ENCODE assay signal across 21 mouse cellular contexts in genomic region chr2:49886209-49886608, GRCm38 (mm10).
DNase-seq lines count a peak whose midpoint lies in the region; ATAC-seq and TF ChIP-seq lines count a peak whose summit lies in the region.
"Had no signal": no experiment of that assay in that cellular context is flagged by ENCODE, and none has a peak within 500 bp of the region (broad histone marks: within the 10 kb centered on the region; RNA-seq: fewer than 3 reads in every experiment).

No protein-coding gene starts in this region.

- no peak overlapping the region for H3ac ChIP-seq in myocyte (ENCODE audit: control insufficient read depth, insufficient read length)

- ATAC-seq in forebrain, embryonic 15.5 days (replicated peaks): no peak
- no peak for ATAC-seq in forebrain, embryonic 14.5 days
- ATAC-seq in granulocyte monocyte progenitor cell, adult 5-6 weeks (replicated peaks; ENCODE audit: poor library complexity, severe bottlenecking): peak; percentile 69
- ATAC-seq: forebrain, embryonic 16.5 days had no signal

- H3K9me3 ChIP-seq in forebrain, embryonic 15.5 days: no peaks in the 10 kb centered on the region
- no peaks in the 10 kb centered on the region for H3K9me3 ChIP-seq in forebrain, embryonic 14.5 days (replicated peaks; ENCODE audit: control insufficient read depth, low read length)
- H3K9me3 ChIP-seq: embryonic facial prominence, embryonic 13.5 days; embryonic facial prominence, embryonic 15.5 days; forebrain, embryonic 10.5 days; forebrain, embryonic 12.5 days had no signal

- DNase-seq in forebrain, embryonic 14.5 days (ENCODE audit: low spot score): no peak
- DNase-seq in 416B (ENCODE audit: low read depth): peak; percentile 38
- DNase-seq in c-Kit-positive CD71-positive TER-119-positive erythroid progenitor cells, embryonic 14.5 days (ENCODE audit: low spot score): no peak
- no peak for DNase-seq in embryo, embryonic 9.5 days (ENCODE audit: extremely low spot score)
- DNase-seq: adrenal gland, adult 2 months; adrenal gland, postnatal 10 days; adrenal gland, postnatal 25 days; cerebellum, adult 11-12 months; cerebellum, adult 2 months; cerebellum, adult 9-10 months; cerebellum, postnatal 10 days; cerebellum, postnatal 25 days had no signal

- TF ChIP-seq POLR2A in myocyte (IDR thresholded peaks at IDR 0.05; ENCODE audit: insufficient read length, low read depth): no peak

- 87% methylated on average over 4 of the region's 4 CpGs for WGBS in forebrain, embryonic 15.5 days
- WGBS in forebrain, embryonic 14.5 days: 80% methylated on average over 4 of the region's 4 CpGs

- H3K27ac ChIP-seq in forebrain, embryonic 15.5 days (replicated peaks): peak overlapping the region; percentile 12; the same call in 1 of the 2 replicates
- H3K27ac ChIP-seq in forebrain, embryonic 14.5 days (ENCODE audit: low read depth, low read length): no peak overlapping the region
- H3K27ac ChIP-seq: embryonic facial prominence, embryonic 13.5 days; embryonic facial prominence, embryonic 15.5 days; forebrain, embryonic 10.5 days; forebrain, embryonic 12.5 days had no signal

- H3K4me2 ChIP-seq in forebrain, embryonic 15.5 days (replicated peaks): no peak overlapping the region
- no peak overlapping the region for H3K4me2 ChIP-seq in forebrain, embryonic 14.5 days (ENCODE audit: low read length)
- peak overlapping the region; percentile 14 for H3K4me2 ChIP-seq in myocyte (ENCODE audit: low read depth)
- H3K4me2 ChIP-seq: embryonic facial prominence, embryonic 13.5 days; embryonic facial prominence, embryonic 15.5 days; forebrain, embryonic 12.5 days had no signal

- no peaks in the 10 kb centered on the region for H3K79me2 ChIP-seq in myocyte (ENCODE audit: control insufficient read depth, insufficient read depth)

- no peak overlapping the region for H3K4me3 ChIP-seq in forebrain, embryonic 15.5 days
- H3K4me3 ChIP-seq in forebrain, embryonic 14.5 days (ENCODE audit: low read depth, low read length): no peak overlapping the region
- H3K4me3 ChIP-seq in myocyte: no peak overlapping the region
- H3K4me3 ChIP-seq: embryonic facial prominence, embryonic 13.5 days; embryonic facial prominence, embryonic 15.5 days; erythroblast, embryonic 14.5 days; forebrain, embryonic 10.5 days; forebrain, embryonic 12.5 days had no signal

- no peaks in the 10 kb centered on the region for H3K36me3 ChIP-seq in forebrain, embryonic 15.5 days
- no peaks in the 10 kb centered on the region for H3K36me3 ChIP-seq in forebrain, embryonic 14.5 days (ENCODE audit: control insufficient read depth, insufficient read depth, low read length)
- H3K36me3 ChIP-seq in myocyte (ENCODE audit: control insufficient read depth, insufficient read depth): no peaks in the 10 kb centered on the region
- H3K36me3 ChIP-seq: embryonic facial prominence, embryonic 13.5 days; embryonic facial prominence, embryonic 15.5 days; forebrain, embryonic 10.5 days; forebrain, embryonic 12.5 days had no signal

- no peaks in the 10 kb centered on the region for H3K27me3 ChIP-seq in forebrain, embryonic 15.5 days
- no peaks in the 10 kb centered on the region for H3K27me3 ChIP-seq in forebrain, embryonic 14.5 days (replicated peaks; ENCODE audit: control insufficient read depth, insufficient read depth, low read length)
- H3K27me3 ChIP-seq in myocyte (ENCODE audit: control insufficient read depth, insufficient read depth, insufficient read length): no peaks in the 10 kb centered on the region
- H3K27me3 ChIP-seq: embryonic facial prominence, embryonic 13.5 days; embryonic facial prominence, embryonic 15.5 days; forebrain, embryonic 12.5 days had no signal

- H3K4me1 ChIP-seq in forebrain, embryonic 15.5 days: peaks cover 12% of the 10 kb centered on the region
- peaks cover 2% of the 10 kb centered on the region; the same call in 1 of the 2 replicates for H3K4me1 ChIP-seq in forebrain, embryonic 14.5 days (ENCODE audit: control insufficient read depth, insufficient read depth, low read length)
- H3K4me1 ChIP-seq: embryonic facial prominence, embryonic 15.5 days had no signal

- no peak overlapping the region for H3K9ac ChIP-seq in forebrain, embryonic 15.5 days (replicated peaks)
- no peak overlapping the region for H3K9ac ChIP-seq in forebrain, embryonic 14.5 days (ENCODE audit: low read length)
- H3K9ac ChIP-seq: embryonic facial prominence, embryonic 13.5 days; embryonic facial prominence, embryonic 15.5 days; forebrain, embryonic 12.5 days had no signal

TF ChIP-seq in myocyte, 11 proteins besides CTCF, POLR2A, EP300 and RAD21:
- TF ChIP-seq USF1 (IDR thresholded peaks at IDR 0.05; ENCODE audit: low read depth) (no peak), MAX (IDR thresholded peaks at IDR 0.05; ENCODE audit: low read depth) (no peak), POLR2AphosphoS2 (IDR thresholded peaks at IDR 0.05; ENCODE audit: insufficient read length, low read depth) (no peak), CEBPB (IDR thresholded peaks at IDR 0.05; ENCODE audit: insufficient read depth, poor library complexity, severe bottlenecking) (0 out of 2 replicates have a peak, but pooled peaks have one; percentile 28), SRF (IDR thresholded peaks at IDR 0.05; ENCODE audit: control insufficient read depth, insufficient read length, low read depth) (no peak)
